Mouse (Mus musculus): ENCODE measurements around the gene Cep83.

DNA sequence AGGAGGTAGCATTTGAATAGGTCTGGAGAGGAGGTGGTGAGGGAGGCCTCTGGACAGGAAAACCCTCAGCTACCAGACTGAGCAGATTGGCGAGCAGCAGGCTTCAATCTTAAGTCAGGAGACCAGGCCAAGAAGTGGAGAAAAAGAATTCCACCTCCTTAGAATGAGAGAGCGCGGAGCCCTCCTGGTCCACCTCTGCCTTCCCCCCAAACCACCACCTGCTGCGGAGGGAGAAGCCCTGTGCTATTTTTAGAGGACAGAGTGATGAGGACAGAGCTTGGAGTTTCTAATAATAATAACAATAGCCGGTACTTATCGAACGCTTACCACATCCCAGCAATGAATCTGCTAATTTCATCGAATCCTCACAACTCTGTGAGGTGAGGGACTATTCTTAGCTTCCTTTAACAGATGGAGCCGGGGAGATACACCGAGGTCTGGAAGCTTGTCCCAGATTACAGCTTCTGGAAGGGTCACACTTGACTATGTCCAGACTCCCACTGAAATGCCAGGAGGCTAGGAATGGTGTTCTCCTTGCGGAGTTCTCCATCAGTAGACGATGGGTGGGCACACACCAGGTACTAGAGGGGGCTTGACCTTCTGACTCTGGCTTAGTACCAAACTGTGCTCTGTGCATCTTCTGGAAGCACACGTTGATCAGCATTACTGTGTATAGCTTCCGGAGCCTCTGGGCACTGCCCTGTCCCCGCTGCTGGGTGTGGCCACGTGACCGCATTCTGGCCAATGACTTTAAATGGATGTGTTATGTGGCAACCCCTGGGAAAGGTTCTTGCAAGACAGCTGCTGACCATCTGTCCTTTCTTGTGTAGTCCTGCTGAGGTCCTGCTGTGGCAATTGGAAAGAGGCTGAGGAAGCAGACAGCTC lies 130.6 kb downstream of the Cep83 start:
- TF ChIP-seq CTCF (IDR thresholded peaks at IDR 0.05; ENCODE audit: insufficient read depth, low read depth, low read length) (no peak), POLR2A (IDR thresholded peaks at IDR 0.05; ENCODE audit: insufficient read depth, low read depth, low read length) (no peak)

All from olfactory bulb, adult 2 months (tissue).